Mouse (Mus musculus) myocyte (in vitro differentiated cells): ENCODE data around the gene Col9a1.

ENCODE experiments used
- CEBPB ChIP-seq: IDR thresholded peaks from 2 replicates; pipeline ENCODE4 v1.6.1; 2011; ENCODE audit warnings: mild to moderate bottlenecking, moderate library complexity; ENCODE audit not compliant: poor library complexity, insufficient read depth, severe bottlenecking
- E2F4 ChIP-seq: IDR thresholded peaks from one replicate; pipeline ENCODE4 v1.6.1; 2011; ENCODE audit warnings: mild to moderate bottlenecking, control low read depth, moderate library complexity; ENCODE audit not compliant: insufficient read depth
- MAX ChIP-seq: IDR thresholded peaks from one replicate; pipeline ENCODE4 v1.6.1; 2011; ENCODE audit warnings: low read depth, mild to moderate bottlenecking, control low read depth
- MYOD1 ChIP-seq, 3 experiments: IDR thresholded peaks; one replicate each; pipeline ENCODE4 v1.6.1; 2011; ENCODE audit warnings: control low read depth in 2 of 3, low read depth in 2 of 3, mild to moderate bottlenecking in 2 of 3, moderate library complexity in 1 of 3; ENCODE audit not compliant: insufficient read length in 2 of 3, control insufficient read depth in 1 of 3
- MYOG ChIP-seq, 3 experiments: IDR thresholded peaks; one replicate each; pipeline ENCODE4 v1.6.1; 2011; ENCODE audit warnings: control low read depth in 2 of 3, low read depth in 2 of 3, mild to moderate bottlenecking in 2 of 3; ENCODE audit not compliant: insufficient read length in 2 of 3, control insufficient read depth in 1 of 3, insufficient read depth in 1 of 3
- POLR2A ChIP-seq: IDR thresholded peaks from one replicate; pipeline ENCODE4 v1.6.1; 2011; ENCODE audit warnings: low read depth, mild to moderate bottlenecking, control low read depth, moderate library complexity; ENCODE audit not compliant: insufficient read length
- POLR2AphosphoS2 ChIP-seq: IDR thresholded peaks from one replicate; pipeline ENCODE4 v1.6.1; 2011; ENCODE audit warnings: low read depth, control low read depth; ENCODE audit not compliant: insufficient read length
- REST ChIP-seq: IDR thresholded peaks from one replicate; pipeline ENCODE4 v1.6.1; 2011; ENCODE audit warnings: mild to moderate bottlenecking, control low read depth, moderate library complexity; ENCODE audit not compliant: insufficient read depth, insufficient read length
- SRF ChIP-seq: IDR thresholded peaks from one replicate; pipeline ENCODE4 v1.6.1; 2011; ENCODE audit warnings: low read depth; ENCODE audit not compliant: control insufficient read depth, insufficient read length
- TCF12 ChIP-seq: IDR thresholded peaks from one replicate; pipeline ENCODE4 v1.6.1; 2011; ENCODE audit warnings: mild to moderate bottlenecking, control low read depth; ENCODE audit not compliant: poor library complexity, insufficient read depth, severe bottlenecking
- TCF3 ChIP-seq: IDR thresholded peaks from one replicate; pipeline ENCODE4 v1.6.1; 2011; ENCODE audit warnings: low read depth, control low read depth; ENCODE audit not compliant: insufficient read length
- USF1 ChIP-seq: IDR thresholded peaks from one replicate; pipeline ENCODE4 v1.6.1; 2011; ENCODE audit warnings: low read depth, mild to moderate bottlenecking, control low read depth, moderate library complexity

DNA sequence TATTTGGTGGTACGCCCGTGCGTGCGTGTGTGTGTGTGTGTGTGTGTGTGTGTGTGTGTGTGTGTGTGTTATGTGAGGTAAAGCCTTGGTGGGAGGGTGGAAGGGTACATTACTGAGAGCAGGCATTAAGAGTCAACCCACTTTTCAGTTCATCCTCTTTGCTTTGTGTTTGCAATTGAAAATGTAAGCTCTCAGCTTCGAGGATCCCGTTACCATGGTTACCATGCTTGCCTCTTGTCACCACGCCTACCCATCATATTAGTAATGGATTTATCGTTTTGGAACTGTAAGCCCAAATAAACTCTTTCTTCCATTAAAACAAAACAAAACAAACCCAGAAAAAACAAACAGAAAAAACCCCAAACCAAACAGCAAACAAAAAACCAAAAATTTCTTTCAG is 33.9 kb upstream of the Col9a1 start:
- no peak for TF ChIP-seq MYOG (IDR thresholded peaks at IDR 0.05; ENCODE audit: control insufficient read depth in 1 of 3, insufficient read depth in 1 of 3, insufficient read length in 2 of 3, low read depth in 2 of 3)
- TF ChIP-seq POLR2A = no peak
- TF ChIP-seq TCF12 = no peak
- TF ChIP-seq USF1 = no peak
- TF ChIP-seq MAX = no peak
- TF ChIP-seq CEBPB = no peak
- no peak for TF ChIP-seq E2F4
- no peak for TF ChIP-seq MYOD1 (IDR thresholded peaks at IDR 0.05; ENCODE audit: control insufficient read depth in 1 of 3, insufficient read length in 2 of 3, low read depth in 2 of 3)
- no peak for TF ChIP-seq SRF
- no peak for TF ChIP-seq POLR2AphosphoS2
- no peak for TF ChIP-seq REST
- TF ChIP-seq TCF3 = no peak
